Mouse (Mus musculus): ENCODE measurements around the gene Ube2j2. TPM values are rescaled to one million over a fixed set of nuclear protein-coding genes. Genes with fewer than 3 reads are reported as not detected.
A peak's percentile ranks its signal among the peaks of the same experiment; 100 is the strongest.

Gene Ube2j2
- total RNA-seq (2014; fragmentation: Nextera tagmentation) (68.8 and 78.6 TPM in 2 replicates), total RNA-seq (2017) (81.6 and 84.8 TPM in 2 replicates)

GRCm38 (mm10) chr4:155943534-155944249, at the start of gene Ube2j2:
TSS of gene Ube2j2 (plus strand) at chr4:155943831.
- ATAC-seq (replicated peaks; ENCODE audit: poor library complexity, severe bottlenecking), result peak; percentile 89

GRCm38 (mm10) chr4:155894311-155894881, 49.2 kb upstream of the Ube2j2 start:
- peak; percentile 50 for ATAC-seq (replicated peaks; ENCODE audit: poor library complexity, severe bottlenecking)

GRCm38 (mm10) chr4:155895216-155895615, 48.4 kb upstream of the Ube2j2 start:
- no peak for ATAC-seq (replicated peaks; ENCODE audit: poor library complexity, severe bottlenecking)

GRCm38 (mm10) chr4:155895826-155896225, 47.8 kb upstream of the Ube2j2 start:
- ATAC-seq (replicated peaks; ENCODE audit: poor library complexity, severe bottlenecking), result no peak

GRCm38 (mm10) chr4:155896461-155896860, 47.2 kb upstream of the Ube2j2 start:
- no peak for ATAC-seq (replicated peaks; ENCODE audit: poor library complexity, severe bottlenecking)

GRCm38 (mm10) chr4:155898318-155898717, 45.3 kb upstream of the Ube2j2 start:
- ATAC-seq (replicated peaks; ENCODE audit: poor library complexity, severe bottlenecking), result no peak

GRCm38 (mm10) chr4:155899355-155899754, 44.3 kb upstream of the Ube2j2 start:
- ATAC-seq (replicated peaks; ENCODE audit: poor library complexity, severe bottlenecking), result no peak

- no peak for ATAC-seq (replicated peaks; ENCODE audit: poor library complexity, severe bottlenecking)
Measured at GRCm38 (mm10) chr4:155901205-155901604, 42.4 kb upstream of the Ube2j2 start.

GRCm38 (mm10) chr4:155903246-155903645, 40.4 kb upstream of the Ube2j2 start:
- ATAC-seq (replicated peaks; ENCODE audit: poor library complexity, severe bottlenecking), result no peak

- ATAC-seq (replicated peaks; ENCODE audit: poor library complexity, severe bottlenecking), result peak; percentile 40; the same call in 1 of the 2 replicates
Measured at GRCm38 (mm10) chr4:155904318-155905102, 39.1 kb upstream of the Ube2j2 start.

- ATAC-seq (replicated peaks; ENCODE audit: poor library complexity, severe bottlenecking), result no peak
Measured at GRCm38 (mm10) chr4:155905634-155906033, 38.0 kb upstream of the Ube2j2 start.

GRCm38 (mm10) chr4:155906125-155906524, 37.5 kb upstream of the Ube2j2 start:
- ATAC-seq (replicated peaks; ENCODE audit: poor library complexity, severe bottlenecking), result no peak

GRCm38 (mm10) chr4:155907003-155907402, 36.6 kb upstream of the Ube2j2 start:
- no peak for ATAC-seq (replicated peaks; ENCODE audit: poor library complexity, severe bottlenecking)

- ATAC-seq (replicated peaks; ENCODE audit: poor library complexity, severe bottlenecking), result no peak
Measured at GRCm38 (mm10) chr4:155908281-155908680, 35.4 kb upstream of the Ube2j2 start.

- ATAC-seq (replicated peaks; ENCODE audit: poor library complexity, severe bottlenecking), result no peak
Measured at GRCm38 (mm10) chr4:155908751-155909150, 34.9 kb upstream of the Ube2j2 start.

- no peak for ATAC-seq (replicated peaks; ENCODE audit: poor library complexity, severe bottlenecking)
Measured at GRCm38 (mm10) chr4:155932031-155932430, 11.6 kb upstream of the Ube2j2 start.

GRCm38 (mm10) chr4:155943049-155943452, 580 bp upstream of the Ube2j2 start:
- ATAC-seq (replicated peaks; ENCODE audit: poor library complexity, severe bottlenecking), result peak; percentile 15

- peak; percentile 69 for ATAC-seq (replicated peaks; ENCODE audit: poor library complexity, severe bottlenecking)
Measured at GRCm38 (mm10) chr4:155944271-155944670, 640 bp downstream of the Ube2j2 start.

- ATAC-seq (replicated peaks; ENCODE audit: poor library complexity, severe bottlenecking), result no peak
Measured at GRCm38 (mm10) chr4:155947094-155947493, 3.5 kb downstream of the Ube2j2 start.

GRCm38 (mm10) chr4:155955491-155955890, 11.9 kb downstream of the Ube2j2 start:
- no peak for ATAC-seq (replicated peaks; ENCODE audit: poor library complexity, severe bottlenecking)

GRCm38 (mm10) chr4:155959275-155959674, 15.6 kb downstream of the Ube2j2 start:
- ATAC-seq (replicated peaks; ENCODE audit: poor library complexity, severe bottlenecking), result peak; percentile 57

Measured in granulocyte monocyte progenitor cell, adult 5-6 weeks (primary cell).